Mouse (Mus musculus): Measurements from ENCODE around the gene Sgpl1. TPM values are rescaled to one million over a fixed set of nuclear protein-coding genes. Genes with fewer than 3 reads are reported as not detected.

Gene Sgpl1
- polyA plus RNA-seq, 1 experiment from 2014 or later: 33.7 TPM

DNA sequence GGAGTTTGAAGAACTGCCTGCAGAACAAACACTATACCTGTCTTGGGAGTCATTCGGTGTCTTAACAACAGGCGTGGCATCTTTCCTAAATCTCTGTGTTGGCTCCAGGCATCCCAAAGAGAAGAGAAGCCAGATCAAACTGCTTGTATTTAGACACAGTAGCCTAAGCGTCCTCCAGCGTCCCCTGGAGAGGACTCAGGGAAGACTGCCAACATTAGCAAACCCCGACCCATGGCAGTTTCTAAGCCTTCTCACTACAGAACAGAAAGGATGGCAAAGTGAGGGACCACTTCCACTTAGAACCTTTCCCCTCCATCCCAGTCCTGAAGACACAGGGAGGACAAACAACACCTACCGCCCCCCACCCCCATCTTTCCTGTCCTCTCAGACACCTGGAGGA lies 32.4 kb upstream of the Sgpl1 start:
- Histone ChIP-seq H3K36me3 (ENCODE audit: insufficient read depth, low read length) (no peaks in the 10 kb centered on the region), H3K27ac (ENCODE audit: low read length) (no peak overlapping the region), H3K27me3 (replicated peaks; ENCODE audit: insufficient read depth, low read length) (no peaks in the 10 kb centered on the region), H3K4me3 (ENCODE audit: low read depth, low read length) (no peak overlapping the region), H3K4me2 (replicated peaks; ENCODE audit: low read depth, low read length) (no peak overlapping the region), H3K9ac (replicated peaks; ENCODE audit: low read depth) (no peak overlapping the region), H3K4me1 (ENCODE audit: insufficient read depth, low read depth, low read length) (peaks cover 4% of the 10 kb centered on the region; the same call in 1 of the 2 replicates), H3K9me3 (ENCODE audit: low read length) (no peaks in the 10 kb centered on the region)
- ATAC-seq: no peak
- TF ChIP-seq CTCF (IDR thresholded peaks at IDR 0.05): 0 out of 2 replicates have a peak, but pooled peaks have one; percentile 12
- TF ChIP-seq EP300 (IDR thresholded peaks at IDR 0.05): no peak
- DNase-seq (ENCODE audit: low spot score): no peak
- WGBS: 51% methylated on average over 6 of the region's 6 CpGs

DNA sequence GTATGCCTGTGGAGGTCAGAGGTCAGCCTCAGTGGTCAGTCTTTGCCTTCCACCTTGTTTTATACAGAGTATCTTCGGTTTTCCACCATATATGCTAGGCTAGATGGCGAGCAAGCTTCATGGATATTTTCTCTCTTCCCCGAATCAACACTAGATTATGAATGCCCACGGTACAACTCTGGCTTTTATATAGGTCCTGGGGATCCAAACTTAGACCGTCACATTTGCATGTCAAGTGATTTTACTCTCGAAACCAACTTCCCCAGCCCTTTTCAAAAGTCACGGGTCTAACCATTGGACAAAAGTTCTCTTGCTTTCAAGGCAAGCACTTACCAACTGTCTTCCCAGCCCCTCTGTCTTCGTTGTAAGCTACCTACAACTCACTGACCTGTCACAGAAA lies 31.2 kb upstream of the Sgpl1 start:
- WGBS: 89% methylated on average over 8 of the region's 8 CpGs
- H3K36me3 ChIP-seq (ENCODE audit: insufficient read depth, low read length): no peaks in the 10 kb centered on the region
- peaks cover 4% of the 10 kb centered on the region; the same call in 1 of the 2 replicates for H3K4me1 ChIP-seq (ENCODE audit: insufficient read depth, low read depth, low read length)
- H3K4me2 ChIP-seq (replicated peaks; ENCODE audit: low read depth, low read length): no peak overlapping the region
- no peak overlapping the region for H3K27ac ChIP-seq (ENCODE audit: low read length)
- H3K4me3 ChIP-seq (ENCODE audit: low read depth, low read length): no peak overlapping the region
- ATAC-seq (no peak), DNase-seq (ENCODE audit: low spot score) (no peak)
- no peaks in the 10 kb centered on the region for H3K27me3 ChIP-seq (replicated peaks; ENCODE audit: insufficient read depth, low read length)
- H3K9ac ChIP-seq (replicated peaks; ENCODE audit: low read depth): no peak overlapping the region
- TF ChIP-seq CTCF (IDR thresholded peaks at IDR 0.05) (no peak), EP300 (IDR thresholded peaks at IDR 0.05) (no peak)
- no peaks in the 10 kb centered on the region for H3K9me3 ChIP-seq (ENCODE audit: low read length)

DNA sequence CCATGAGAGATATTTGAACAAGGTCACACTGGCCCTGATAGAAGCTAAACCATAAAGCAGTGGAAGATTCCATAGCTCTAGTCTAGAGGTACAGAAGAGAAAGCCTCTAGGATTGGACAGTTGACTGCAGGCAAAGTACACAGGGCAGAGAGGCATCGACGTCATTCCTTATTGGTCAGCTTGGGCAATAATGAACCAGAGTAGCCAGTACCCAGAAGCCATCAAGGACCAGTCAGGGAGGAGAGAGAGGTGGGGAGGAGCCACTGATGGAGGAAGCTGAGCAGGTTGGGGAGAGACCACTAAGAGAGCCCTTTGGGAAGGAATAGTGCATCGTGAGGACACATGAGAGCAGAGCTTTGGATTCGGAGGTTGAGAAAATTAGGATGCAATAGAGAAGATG lies 30.2 kb upstream of the Sgpl1 start:
- Histone ChIP-seq H3K4me1 (ENCODE audit: insufficient read depth, low read depth, low read length) (peaks cover 4% of the 10 kb centered on the region; the same call in 1 of the 2 replicates), H3K4me3 (ENCODE audit: low read depth, low read length) (no peak overlapping the region), H3K27me3 (replicated peaks; ENCODE audit: insufficient read depth, low read length) (no peaks in the 10 kb centered on the region), H3K27ac (ENCODE audit: low read length) (no peak overlapping the region), H3K36me3 (ENCODE audit: insufficient read depth, low read length) (no peaks in the 10 kb centered on the region), H3K9me3 (ENCODE audit: low read length) (no peaks in the 10 kb centered on the region), H3K9ac (replicated peaks; ENCODE audit: low read depth) (no peak overlapping the region), H3K4me2 (replicated peaks; ENCODE audit: low read depth, low read length) (no peak overlapping the region)
- 87% methylated on average over 4 of the region's 4 CpGs for WGBS
- DNase-seq (ENCODE audit: low spot score) (no peak), ATAC-seq (no peak)
- no peak for TF ChIP-seq EP300 (IDR thresholded peaks at IDR 0.05)
- no peak for TF ChIP-seq CTCF (IDR thresholded peaks at IDR 0.05)

DNA sequence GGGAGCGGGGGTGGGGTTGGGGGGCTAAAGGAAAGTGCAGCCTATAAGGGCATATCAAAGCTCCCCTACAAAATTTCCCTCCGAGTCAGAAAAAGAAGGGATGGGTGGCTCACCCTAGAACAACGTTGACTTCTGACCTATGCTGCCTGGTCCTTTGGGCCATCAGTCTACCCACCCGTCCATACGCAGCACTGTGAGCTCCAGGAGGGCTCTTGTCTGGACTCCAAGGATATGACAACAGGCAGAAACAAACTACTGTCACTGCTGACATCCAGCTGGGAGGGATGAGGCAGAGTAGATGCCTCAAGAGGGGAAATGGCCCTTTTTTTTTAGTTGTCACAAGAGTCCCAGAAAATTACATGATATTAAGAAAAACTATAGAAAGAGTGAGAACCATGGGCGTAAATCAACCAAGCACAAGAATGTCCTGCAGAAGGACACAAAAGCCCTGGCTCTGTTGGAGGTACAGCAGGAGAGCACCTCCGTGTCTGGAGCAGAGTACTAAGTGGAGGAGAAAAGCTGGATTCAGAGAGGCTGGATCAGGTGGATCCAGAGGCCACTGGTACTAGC lies 28.8 kb upstream of the Sgpl1 start:
- no peaks in the 10 kb centered on the region for H3K9me3 ChIP-seq (ENCODE audit: low read length)
- no peaks in the 10 kb centered on the region for H3K27me3 ChIP-seq (replicated peaks; ENCODE audit: insufficient read depth, low read length)
- peak overlapping the region; percentile 28; the same call in 1 of the 2 replicates for H3K4me2 ChIP-seq (replicated peaks; ENCODE audit: low read depth, low read length)
- peak; percentile 46 for ATAC-seq
- peak; percentile 37 for DNase-seq (ENCODE audit: low spot score)
- H3K36me3 ChIP-seq (ENCODE audit: insufficient read depth, low read length): no peaks in the 10 kb centered on the region
- H3K4me3 ChIP-seq (ENCODE audit: low read depth, low read length): 0 out of 2 replicates have a peak overlapping the region, but pooled peaks have one; percentile 3
- no peak overlapping the region for H3K9ac ChIP-seq (replicated peaks; ENCODE audit: low read depth)
- H3K4me1 ChIP-seq (ENCODE audit: insufficient read depth, low read depth, low read length): peaks cover 4% of the 10 kb centered on the region; the same call in 1 of the 2 replicates
- 37% methylated on average over 7 of the region's 7 CpGs for WGBS
- no peak overlapping the region for H3K27ac ChIP-seq (ENCODE audit: low read length)
- TF ChIP-seq EP300 (IDR thresholded peaks at IDR 0.05) (no peak), CTCF (IDR thresholded peaks at IDR 0.05) (no peak)

- TF ChIP-seq EP300 (IDR thresholded peaks at IDR 0.05) (no peak), CTCF (IDR thresholded peaks at IDR 0.05) (peak; percentile 71)
- Histone ChIP-seq H3K27me3 (replicated peaks; ENCODE audit: insufficient read depth, low read length) (no peaks in the 10 kb centered on the region), H3K4me1 (ENCODE audit: insufficient read depth, low read depth, low read length) (peaks cover 4% of the 10 kb centered on the region; the same call in 1 of the 2 replicates), H3K36me3 (ENCODE audit: insufficient read depth, low read length) (no peaks in the 10 kb centered on the region), H3K4me2 (replicated peaks; ENCODE audit: low read depth, low read length) (peak overlapping the region; percentile 28; the same call in 1 of the 2 replicates), H3K27ac (ENCODE audit: low read length) (no peak overlapping the region), H3K9ac (replicated peaks; ENCODE audit: low read depth) (no peak overlapping the region), H3K4me3 (ENCODE audit: low read depth, low read length) (0 out of 2 replicates have a peak overlapping the region, but pooled peaks have one; percentile 3), H3K9me3 (ENCODE audit: low read length) (no peaks in the 10 kb centered on the region)
- WGBS: 12% methylated on average over 20 of the region's 24 CpGs
- peak; percentile 80 for ATAC-seq
- peak; percentile 84 for DNase-seq (ENCODE audit: low spot score)
Measured at GRCm38 (mm10) chr10:61175442-61176204, 28.1 kb upstream of the Sgpl1 start.

- H3K9ac ChIP-seq (replicated peaks; ENCODE audit: low read depth): no peak overlapping the region
- H3K36me3 ChIP-seq (ENCODE audit: insufficient read depth, low read length): no peaks in the 10 kb centered on the region
- H3K27me3 ChIP-seq (replicated peaks; ENCODE audit: insufficient read depth, low read length): no peaks in the 10 kb centered on the region
- H3K9me3 ChIP-seq (ENCODE audit: low read length): no peaks in the 10 kb centered on the region
- DNase-seq (ENCODE audit: low spot score): peak; percentile 29
- no peak overlapping the region for H3K4me3 ChIP-seq (ENCODE audit: low read depth, low read length)
- peaks cover 4% of the 10 kb centered on the region; the same call in 1 of the 2 replicates for H3K4me1 ChIP-seq (ENCODE audit: insufficient read depth, low read depth, low read length)
- H3K4me2 ChIP-seq (replicated peaks; ENCODE audit: low read depth, low read length): no peak overlapping the region
- peak; percentile 59 for ATAC-seq
- 29% methylated on average over 11 of the region's 13 CpGs for WGBS
- TF ChIP-seq EP300 (IDR thresholded peaks at IDR 0.05) (no peak), CTCF (IDR thresholded peaks at IDR 0.05) (no peak)
- H3K27ac ChIP-seq (ENCODE audit: low read length): no peak overlapping the region
Measured at GRCm38 (mm10) chr10:61174711-61175441, 27.4 kb upstream of the Sgpl1 start.
